Mouse (Mus musculus) hindbrain, postnatal 0 days (tissue): ENCODE measurements around the gene Tspan17. TPM values are rescaled to one million over a fixed set of nuclear protein-coding genes. Genes with fewer than 3 reads are reported as not detected.
A peak's percentile ranks its signal among the peaks of the same experiment; 100 is the strongest.

Experiments used
- ATAC-seq: fragments of 200-750 bp; cut with Nextera tagmentation; 2 replicates; pipeline ENCODE4 v1.8.0; 2017; ENCODE audit warnings: mild to moderate bottlenecking, moderate TSS enrichment, moderate library complexity
- DNase-seq: peaks from one replicate; pipeline ENCODE4 v3.0.0-alpha.2; 2015; ENCODE audit warnings: low spot score
- H3K27ac ChIP-seq: fragments of 300-500 bp; sonication (generic); 2 replicates; pipeline ENCODE4 v1.5.1; 2014; ENCODE audit warnings: mild to moderate bottlenecking
- H3K27me3 ChIP-seq: fragments of 300-500 bp; sonication (generic); 2 replicates; pipeline ENCODE4 v1.6.1; 2014; ENCODE audit warnings: low read length, mixed read lengths; ENCODE audit not compliant: insufficient read depth
- H3K36me3 ChIP-seq: fragments of 300-500 bp; sonication (generic); 2 replicates; pipeline ENCODE4 v1.6.1; 2014; ENCODE audit warnings: low read length, mixed read lengths; ENCODE audit not compliant: insufficient read depth
- H3K4me1 ChIP-seq: fragments of 300-500 bp; sonication (generic); 2 replicates; pipeline ENCODE4 v1.6.1; 2014; ENCODE audit warnings: antibody characterized with exemption, low read length, mixed read lengths; ENCODE audit not compliant: insufficient read depth
- H3K4me2 ChIP-seq: fragments of 300-500 bp; sonication (generic); 2 replicates; pipeline ENCODE4 v1.6.1; 2014; ENCODE audit warnings: low read depth, mild to moderate bottlenecking, low read length, moderate library complexity, mixed read lengths
- H3K4me3 ChIP-seq: fragments of 300-500 bp; sonication (generic); 2 replicates; pipeline ENCODE4 v1.5.1; 2014; ENCODE audit warnings: low read length
- H3K9ac ChIP-seq: fragments of 300-500 bp; sonication (generic); replicated peaks from 2 replicates; pipeline ENCODE4 v1.6.1; 2014; ENCODE audit warnings: mild to moderate bottlenecking, low read length, moderate library complexity, mixed read lengths
- H3K9me3 ChIP-seq: fragments of 300-500 bp; sonication (generic); 2 replicates; pipeline ENCODE4 v1.6.1; 2016; ENCODE audit warnings: low read length, mixed read lengths
- CTCF ChIP-seq: IDR thresholded peaks from 2 replicates; pipeline ENCODE4 v1.5.1; 2016; ENCODE audit warnings: antibody characterized with exemption, control low read depth, low read depth
- WGBS: fragments of 180-500 bp; shearing (Covaris S2); extraction: QIAGEN DNeasy Blood & Tissue Kit; methylation state at CpG from one replicate; pipeline ENCODE4 v1.1.7; 2014; 5-methylcytosine and 5-hydroxymethylcytosine counted together
- polyA plus RNA-seq: library from polyadenylated mRNA; unstranded; fragments of >200 nt; fragmentation: Nextera tagmentation; extraction: Ambion mirVana; gene quantifications from 2 replicates; pipeline ENCODE4 v1.2.1, GENCODE M21; 2015
- total RNA-seq: library from RNA; depleted of rRNA; stranded (reverse); fragments of >200 nt; gene quantifications from 2 replicates; pipeline ENCODE4 v1.2.3, GENCODE M21; 2014; rRNA removed

The Tspan17 gene
- total and polyA plus RNA-seq, 2 experiments from 2014 or later = 60.5 to 143 TPM

- H3K27ac ChIP-seq = peak overlapping the region; percentile 64
- H3K36me3 ChIP-seq = no peaks in the 10 kb centered on the region
- H3K27me3 ChIP-seq = no peaks in the 10 kb centered on the region
- no peak for TF ChIP-seq CTCF
- H3K9me3 ChIP-seq = no peaks in the 10 kb centered on the region
- no peak overlapping the region for H3K4me3 ChIP-seq
- no peak overlapping the region for H3K4me2 ChIP-seq
- ATAC-seq = peak; percentile 62; the same call in 1 of the 2 replicates
- 67% methylated on average over 14 of the region's 14 CpGs for WGBS
- DNase-seq = peak; percentile 28
- H3K9ac ChIP-seq = no peak overlapping the region
- H3K4me1 ChIP-seq = peaks cover 14% of the 10 kb centered on the region
Observed at GRCm38 (mm10) chr13:54836351-54837030, 47.3 kb downstream of the Tspan17 start.

GRCm38 (mm10) chr13:54837061-54837460 lies 47.9 kb downstream of the Tspan17 start:
- WGBS = 39% methylated on average over 5 of the region's 5 CpGs
- no peaks in the 10 kb centered on the region for H3K27me3 ChIP-seq
- no peak for DNase-seq
- H3K4me3 ChIP-seq = no peak overlapping the region
- H3K27ac ChIP-seq = peak overlapping the region; percentile 65
- no peak overlapping the region for H3K9ac ChIP-seq
- TF ChIP-seq CTCF = no peak
- no peaks in the 10 kb centered on the region for H3K9me3 ChIP-seq
- H3K4me2 ChIP-seq = no peak overlapping the region
- H3K36me3 ChIP-seq = no peaks in the 10 kb centered on the region
- peaks cover 14% of the 10 kb centered on the region for H3K4me1 ChIP-seq
- no peak for ATAC-seq

GRCm38 (mm10) chr13:54837471-54837889 lies 48.3 kb downstream of the Tspan17 start:
- no peaks in the 10 kb centered on the region for H3K36me3 ChIP-seq
- WGBS = 11% methylated on average over 9 of the region's 9 CpGs
- peak overlapping the region; percentile 65 for H3K27ac ChIP-seq
- H3K27me3 ChIP-seq = no peaks in the 10 kb centered on the region
- no peak overlapping the region for H3K9ac ChIP-seq
- H3K4me3 ChIP-seq = no peak overlapping the region
- TF ChIP-seq CTCF = 0 out of 2 replicates have a peak, but pooled peaks have one; percentile 2
- H3K9me3 ChIP-seq = no peaks in the 10 kb centered on the region
- H3K4me2 ChIP-seq = 0 out of 2 replicates have a peak overlapping the region, but pooled peaks have one; percentile 13
- peak; percentile 62 for DNase-seq
- peaks cover 14% of the 10 kb centered on the region for H3K4me1 ChIP-seq
- ATAC-seq = peak; percentile 54; the same call in 1 of the 2 replicates

GRCm38 (mm10) chr13:54838540-54838939 lies 49.4 kb downstream of the Tspan17 start:
- ATAC-seq = no peak
- Histone ChIP-seq H3K9ac (no peak overlapping the region), H3K4me3 (no peak overlapping the region), H3K27me3 (no peaks in the 10 kb centered on the region), H3K27ac (0 out of 2 replicates have a peak overlapping the region, but pooled peaks have one; percentile 11), H3K4me2 (no peak overlapping the region), H3K9me3 (no peaks in the 10 kb centered on the region), H3K4me1 (peaks cover 14% of the 10 kb centered on the region), H3K36me3 (no peaks in the 10 kb centered on the region)
- DNase-seq = peak; percentile 28
- 59% methylated on average over 15 of the region's 15 CpGs for WGBS
- no peak for TF ChIP-seq CTCF

- Histone ChIP-seq H3K36me3 (no peaks in the 10 kb centered on the region), H3K27me3 (no peaks in the 10 kb centered on the region), H3K27ac (peak overlapping the region; percentile 1; the same call in 1 of the 2 replicates), H3K4me1 (peaks cover 14% of the 10 kb centered on the region), H3K9me3 (no peaks in the 10 kb centered on the region), H3K4me2 (no peak overlapping the region), H3K9ac (no peak overlapping the region), H3K4me3 (no peak overlapping the region)
- DNase-seq (peak; percentile 50), ATAC-seq (peak; percentile 49; the same call in 1 of the 2 replicates)
- no peak for TF ChIP-seq CTCF
- 62% methylated on average over 6 of the region's 6 CpGs for WGBS
Observed at GRCm38 (mm10) chr13:54839211-54839610, 50.0 kb downstream of the Tspan17 start.

GRCm38 (mm10) chr13:54844579-54844978 lies 55.4 kb downstream of the Tspan17 start:
- H3K4me3 ChIP-seq = no peak overlapping the region
- TF ChIP-seq CTCF = no peak
- H3K4me2 ChIP-seq = no peak overlapping the region
- H3K9me3 ChIP-seq = no peaks in the 10 kb centered on the region
- 33% methylated on average over 8 of the region's 8 CpGs for WGBS
- H3K27ac ChIP-seq = no peak overlapping the region
- no peak overlapping the region for H3K9ac ChIP-seq
- no peaks in the 10 kb centered on the region for H3K4me1 ChIP-seq
- no peak for ATAC-seq
- H3K27me3 ChIP-seq = no peaks in the 10 kb centered on the region
- no peak for DNase-seq
- H3K36me3 ChIP-seq = no peaks in the 10 kb centered on the region

Other genes starting within 250 kb of the Tspan17 start
- 248 and 278 TPM in 2 replicates for gene 4833439L19Rik, start 223.9 kb upstream of the Tspan17 start, total RNA-seq
- 221 and 231 TPM in 2 replicates for gene 4833439L19Rik, start 223.9 kb upstream of the Tspan17 start, polyA plus RNA-seq
- 159 and 240 TPM in 2 replicates for gene Arl10, start 214.4 kb upstream of the Tspan17 start, total RNA-seq
- gene Arl10, start 214.4 kb upstream of the Tspan17 start, polyA plus RNA-seq = 66.3 and 69.7 TPM in 2 replicates
- gene Nop16, start 199.3 kb upstream of the Tspan17 start, total RNA-seq = 19.7 and 24.5 TPM in 2 replicates
- 49.9 and 53.0 TPM in 2 replicates for gene Nop16, start 199.3 kb upstream of the Tspan17 start, polyA plus RNA-seq
- gene Higd2a, start 199.2 kb upstream of the Tspan17 start, total RNA-seq = 177 and 187 TPM in 2 replicates
- 355 and 362 TPM in 2 replicates for gene Higd2a, start 199.2 kb upstream of the Tspan17 start, polyA plus RNA-seq
- gene Cltb, start 178.0 kb upstream of the Tspan17 start, total RNA-seq = 184 and 189 TPM in 2 replicates
- gene Cltb, start 178.0 kb upstream of the Tspan17 start, polyA plus RNA-seq = 312 and 318 TPM in 2 replicates
- gene Faf2, start 167.6 kb upstream of the Tspan17 start, total RNA-seq = 39.5 and 41.9 TPM in 2 replicates
- 64.0 and 65.0 TPM in 2 replicates for gene Faf2, start 167.6 kb upstream of the Tspan17 start, polyA plus RNA-seq
- 73.1 and 74.8 TPM in 2 replicates for gene Rnf44, start 95.5 kb upstream of the Tspan17 start, total RNA-seq
- 48.8 and 60.1 TPM in 2 replicates for gene Rnf44, start 95.5 kb upstream of the Tspan17 start, polyA plus RNA-seq
- 0.22 and 0.37 TPM in 2 replicates for gene Cdhr2, start 87.9 kb upstream of the Tspan17 start, total RNA-seq
- gene Cdhr2, start 87.9 kb upstream of the Tspan17 start, polyA plus RNA-seq = 0.35 and 0.41 TPM in 2 replicates
- gene Gprin1, start 39.5 kb upstream of the Tspan17 start, total RNA-seq = 146 and 153 TPM in 2 replicates
- gene Gprin1, start 39.5 kb upstream of the Tspan17 start, polyA plus RNA-seq = 18.3 and 19.9 TPM in 2 replicates
- 96.8 and 111 TPM in 2 replicates for gene Sncb, start 22.8 kb upstream of the Tspan17 start, total RNA-seq
- gene Sncb, start 22.8 kb upstream of the Tspan17 start, polyA plus RNA-seq = 202 and 222 TPM in 2 replicates
- not detected in 2 replicates for gene Eif4e1b, start 5.4 kb upstream of the Tspan17 start, total RNA-seq
- gene Eif4e1b, start 5.4 kb upstream of the Tspan17 start, polyA plus RNA-seq = not detected in 2 replicates
- 49.9 and 53.0 TPM in 2 replicates for gene Unc5a, start 160.0 kb downstream of the Tspan17 start, total RNA-seq
- 10.5 and 11.7 TPM in 2 replicates for gene Unc5a, start 160.0 kb downstream of the Tspan17 start, polyA plus RNA-seq
- gene Hk3, start 232.0 kb downstream of the Tspan17 start, total RNA-seq = 1.7 and 1.9 TPM in 2 replicates
- 0.78 and 1.1 TPM in 2 replicates for gene Hk3, start 232.0 kb downstream of the Tspan17 start, polyA plus RNA-seq